Mouse (Mus musculus) olfactory bulb, adult 2 months (tissue): Measurements from ENCODE around the gene Uox.

ENCODE experiments used
- CTCF ChIP-seq: fragments of 200-500 bp; IDR thresholded peaks from 2 replicates; pipeline ENCODE4 v1.5.1; 2012; ENCODE audit warnings: low read depth, mild to moderate bottlenecking, low read length, moderate library complexity; ENCODE audit not compliant: insufficient read depth
- POLR2A ChIP-seq: fragments of 200-500 bp; IDR thresholded peaks from 2 replicates; pipeline ENCODE4 v1.6.1; 2012; ENCODE audit warnings: mild to moderate bottlenecking, low read depth, low read length, moderate library complexity; ENCODE audit not compliant: insufficient read depth

DNA sequence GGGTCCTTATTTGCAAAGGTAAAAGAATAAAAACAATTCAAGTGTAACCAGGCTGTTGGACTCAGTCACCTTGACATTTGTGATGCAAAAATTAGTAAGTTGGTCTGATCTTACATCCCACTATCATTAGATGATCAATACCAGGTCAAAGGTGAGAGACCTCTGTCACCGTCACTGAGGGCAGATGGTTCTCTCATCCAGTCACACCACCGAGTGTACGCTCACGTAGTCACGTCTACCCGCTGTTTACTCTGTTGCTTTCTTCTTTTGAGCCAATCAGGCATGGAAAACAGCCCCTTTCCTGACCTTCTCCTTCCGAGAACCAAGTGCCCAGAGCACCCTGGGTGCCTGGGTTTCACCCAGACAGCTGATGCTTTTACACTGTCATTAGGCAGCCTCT, 20.9 kb downstream of the Uox start:
- no peak for TF ChIP-seq CTCF
- no peak for TF ChIP-seq POLR2A
